Mouse (Mus musculus): Measurements from ENCODE around the gene Lrwd1. TPM values are rescaled to one million over a fixed set of nuclear protein-coding genes. Genes with fewer than 3 reads are reported as not detected.

Gene Lrwd1
- total and polyA plus RNA-seq, 3 experiments, result 98.2 to 133 TPM; not detected in 1

- TF ChIP-seq RAD21 (IDR thresholded peaks at IDR 0.05; ENCODE audit: low read depth, low read length), result no peak
Measured at GRCm38 (mm10) chr5:136182830-136183229, 47.0 kb upstream of the Lrwd1 start (continued).

- H3K9me3 ChIP-seq (replicated peaks; ENCODE audit: insufficient read depth, low read length), result no peaks in the 10 kb centered on the region
- peaks cover 4 to 20% of the 10 kb centered on the region in 2 experiments; a peak in 3 of 4 replicates for H3K36me3 ChIP-seq (ENCODE audit: control insufficient read depth in 1 of 2, insufficient read depth in 2 of 2, low read length in 2 of 2)
- peak overlapping the region; percentile 91 for H3K27ac ChIP-seq (ENCODE audit: control insufficient read depth, low read depth, low read length)
- H3K4me3 ChIP-seq (ENCODE audit: control insufficient read depth in 1 of 2, insufficient read depth in 1 of 2, low read depth in 2 of 2, low read length in 2 of 2), result no peak overlapping the region
- DNase-seq (ENCODE audit: low read depth, low spot score), result no peak
- no peaks in the 10 kb centered on the region for H3K27me3 ChIP-seq (ENCODE audit: control insufficient read depth in 1 of 2, insufficient read depth in 2 of 2, low read length in 2 of 2)
- TF ChIP-seq TCF12 (IDR thresholded peaks at IDR 0.05; ENCODE audit: low read depth, low read length) (no peak), MYC (IDR thresholded peaks at IDR 0.05; ENCODE audit: low read depth, low read length) (no peak), POLR2AphosphoS5 (IDR thresholded peaks at IDR 0.05; ENCODE audit: borderline replicate concordance, low read depth, low read length) (no peak), USF1 (IDR thresholded peaks at IDR 0.05; ENCODE audit: low read depth, low read length) (peak; percentile 8; the same call in 1 of the 2 replicates), POLR2A (IDR thresholded peaks at IDR 0.05; ENCODE audit: control insufficient read depth in 1 of 2, insufficient read depth in 1 of 2, low read depth in 1 of 2, low read length in 2 of 2, poor library complexity in 1 of 2) (no peak)
- peaks cover 11 to 28% of the 10 kb centered on the region in 2 experiments for H3K4me1 ChIP-seq (ENCODE audit: control insufficient read depth in 1 of 2, insufficient read depth in 2 of 2, low read length in 2 of 2)
- H3K9ac ChIP-seq (ENCODE audit: control insufficient read depth, low read depth, low read length, poor library complexity, severe bottlenecking), result peak overlapping the region; percentile 8; the same call in 1 of the 2 replicates
- H3K79me2 ChIP-seq (ENCODE audit: control insufficient read depth, insufficient read depth, low read length, poor library complexity), result no peaks in the 10 kb centered on the region
Measured at GRCm38 (mm10) chr5:136182049-136182448, 46.2 kb upstream of the Lrwd1 start.

DNA sequence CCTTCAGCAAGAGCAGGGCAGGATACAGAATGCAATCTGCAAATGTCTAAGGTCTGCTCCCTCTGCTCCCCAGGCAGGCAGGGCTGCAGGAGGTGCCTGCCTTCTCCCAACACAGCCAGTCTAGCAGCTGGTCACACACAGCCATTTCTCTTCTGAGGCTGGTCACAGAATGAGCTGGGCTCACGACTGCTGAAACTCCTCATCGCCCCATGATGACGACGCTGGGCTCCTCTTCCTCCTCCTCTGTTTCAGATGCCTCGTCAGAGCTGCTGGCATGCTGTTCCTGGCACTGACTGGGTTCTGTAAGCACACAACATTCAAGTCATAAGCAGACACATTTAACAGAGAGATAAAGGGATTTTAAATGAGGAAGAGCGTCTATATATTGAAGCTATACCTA, 45.3 kb upstream of the Lrwd1 start:
- H3K36me3 ChIP-seq (ENCODE audit: control insufficient read depth in 1 of 2, insufficient read depth in 2 of 2, low read length in 2 of 2), result peaks cover 2 to 20% of the 10 kb centered on the region in 2 experiments; a peak in 3 of 4 replicates
- H3K4me1 ChIP-seq (ENCODE audit: control insufficient read depth in 1 of 2, insufficient read depth in 2 of 2, low read length in 2 of 2), result peaks cover 11 to 28% of the 10 kb centered on the region in 2 experiments
- no peak for DNase-seq (ENCODE audit: low read depth, low spot score)
- no peaks in the 10 kb centered on the region for H3K79me2 ChIP-seq (ENCODE audit: control insufficient read depth, insufficient read depth, low read length, poor library complexity)
- TF ChIP-seq KAT2A (conservative IDR thresholded peaks at IDR 0.05; ENCODE audit: low read depth, low read length), result no peak
- no peak for TF ChIP-seq UBTF (IDR thresholded peaks at IDR 0.05; ENCODE audit: borderline replicate concordance, insufficient read depth, low read depth, low read length)
- TF ChIP-seq USF2 (IDR thresholded peaks at IDR 0.05; ENCODE audit: borderline replicate concordance in 1 of 2, insufficient read depth in 1 of 2, low read depth in 1 of 2, low read length in 2 of 2), result no peak
- TF ChIP-seq SIN3A (IDR thresholded peaks at IDR 0.05; ENCODE audit: low read length), result no peak
- no peak for TF ChIP-seq ZNF384 (IDR thresholded peaks at IDR 0.05; ENCODE audit: low read depth, low read length)
- TF ChIP-seq ZKSCAN1 (IDR thresholded peaks at IDR 0.05; ENCODE audit: low read depth, low read length), result no peak
- TF ChIP-seq HCFC1 (IDR thresholded peaks at IDR 0.05; ENCODE audit: low read depth, low read length), result no peak
- no peak for TF ChIP-seq MAFK (IDR thresholded peaks at IDR 0.05; ENCODE audit: borderline replicate concordance, low read depth, low read length)
- no peak for TF ChIP-seq GATA1 (IDR thresholded peaks at IDR 0.05; ENCODE audit: low read depth, low read length)
- TF ChIP-seq ETS1 (IDR thresholded peaks at IDR 0.05; ENCODE audit: low read depth, low read length), result no peak
- H3K9ac ChIP-seq (ENCODE audit: control insufficient read depth, low read depth, low read length, poor library complexity, severe bottlenecking), result no peak overlapping the region
- no peaks in the 10 kb centered on the region for H3K9me3 ChIP-seq (replicated peaks; ENCODE audit: insufficient read depth, low read length)
- no peaks in the 10 kb centered on the region for H3K27me3 ChIP-seq (ENCODE audit: control insufficient read depth in 1 of 2, insufficient read depth in 2 of 2, low read length in 2 of 2)
- no peak overlapping the region for H3K4me3 ChIP-seq (ENCODE audit: control insufficient read depth in 1 of 2, insufficient read depth in 1 of 2, low read depth in 2 of 2, low read length in 2 of 2)
- no peak overlapping the region for H3K27ac ChIP-seq (ENCODE audit: control insufficient read depth, low read depth, low read length)
